Mouse (Mus musculus) kidney, adult 10 weeks (tissue): Measurements from ENCODE around the gene Rbmy. TPM values are rescaled to one million over a fixed set of nuclear protein-coding genes. Genes with fewer than 3 reads are reported as not detected.

ENCODE experiments used
- polyA plus RNA-seq: library from polyadenylated mRNA; stranded (reverse); fragments of 350-450 nt; fragmentation: Illumina TruSeq; extraction: RNeasy Lipid Tissue Mini Kit (QIAGEN cat#74804); gene quantifications from one replicate; pipeline ENCODE4 v1.2.3, GENCODE M21; 2014; ENCODE audit warnings: low read depth, low replicate concordance

Rbmy gene
- not detected for polyA plus RNA-seq

DNA sequence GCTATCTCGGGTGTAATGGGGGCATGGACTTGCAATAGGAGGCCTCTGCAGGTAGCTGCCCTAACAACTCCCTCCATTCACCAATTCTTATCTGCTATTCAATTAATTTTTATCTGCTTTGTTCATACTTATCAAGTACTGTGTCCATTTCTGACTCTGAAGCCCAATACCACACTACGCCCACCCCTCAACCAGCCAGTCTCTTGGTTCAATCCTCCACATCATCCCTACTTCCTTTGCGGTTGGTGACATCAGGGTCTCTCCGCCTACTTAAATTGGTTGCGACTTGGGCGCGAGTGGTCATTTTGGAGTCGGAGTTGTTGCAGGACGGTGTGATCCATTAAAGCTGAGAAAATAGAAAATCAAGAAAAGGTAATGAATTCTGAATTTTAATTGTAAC, at the start of gene Rbmy, which contains the start of gene Gm10256:
Gene Rbmy, plus strand, starts transcription at position 301 of the 400 bp plus-strand sequence.
Gene Gm10256, plus strand, starts transcription at position 320 of the 400 bp plus-strand sequence.

DNA sequence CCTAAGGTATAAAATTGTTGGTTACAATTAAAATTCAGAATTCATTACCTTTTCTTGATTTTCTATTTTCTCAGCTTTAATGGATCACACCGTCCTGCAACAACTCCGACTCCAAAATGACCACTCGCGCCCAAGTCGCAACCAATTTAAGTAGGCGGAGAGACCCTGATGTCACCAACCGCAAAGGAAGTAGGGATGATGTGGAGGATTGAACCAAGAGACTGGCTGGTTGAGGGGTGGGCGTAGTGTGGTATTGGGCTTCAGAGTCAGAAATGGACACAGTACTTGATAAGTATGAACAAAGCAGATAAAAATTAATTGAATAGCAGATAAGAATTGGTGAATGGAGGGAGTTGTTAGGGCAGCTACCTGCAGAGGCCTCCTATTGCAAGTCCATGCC, 34.4 kb upstream of the Rbmy start, which contains the start of gene Gm4064:
Gene Gm4064, minus strand, starts transcription at position 101 of the 400 bp plus-strand sequence.

Other genes starting within 250 kb of the Rbmy start
- gene H2al2c, start 231.6 kb upstream of the Rbmy start, polyA plus RNA-seq = not detected
- gene Sry, start 167.0 kb upstream of the Rbmy start, polyA plus RNA-seq = not detected
- not detected for gene H2al2b, start 110.0 kb upstream of the Rbmy start, polyA plus RNA-seq
- not detected for gene Gm4064, start 34.5 kb upstream of the Rbmy start, polyA plus RNA-seq
- not detected for gene Gm10256, start within 50 bp of the Rbmy start, polyA plus RNA-seq
- gene Gm10352, start 70.3 kb downstream of the Rbmy start, polyA plus RNA-seq = not detected
- gene Gm29289, start 101.9 kb downstream of the Rbmy start, polyA plus RNA-seq = not detected